Mouse (Mus musculus) megakaryocyte progenitor cell, adult 5-6 weeks (primary cell): ENCODE data around the gene Nme2. TPM values are rescaled to one million over a fixed set of nuclear protein-coding genes. Genes with fewer than 3 reads are reported as not detected.
"Not testable (repeated sequence)": the region's sequence is repeated elsewhere in the genome, so short reads cannot be mapped to it uniquely, and the experiment has no call there.

Source experiments
- ATAC-seq: replicated peaks from 2 replicates; pipeline ENCODE4 v1.8.0; 2016; ENCODE audit warnings: mild to moderate bottlenecking, moderate TSS enrichment, inconsistent platforms; ENCODE audit not compliant: poor library complexity
- total RNA-seq, 2 experiments: library from RNA; stranded (forward) in 1 of 2; stranded (reverse) in 1 of 2; fragments of 157-497, 149-512 nt in 1 of 2; fragments of 200-1000 nt in 1 of 2; gene quantifications; 2 replicates each; pipeline versions ENCODE4 v1.2.3 to v1.2.4; 2015 to 2017

Nme2 gene
- total RNA-seq, 2 experiments from 2014 or later = 275 to 573 TPM

- peak; percentile 93 for ATAC-seq
Measured at GRCm38 (mm10) chr11:93968005-93968847, 12.2 kb upstream of the Nme2 start, which contains the start of the genes Gm20390 and Nme1. TSS of gene Gm20390 (minus strand) at chr11:93968293. TSS of gene Nme1 (minus strand) at chr11:93968521.

GRCm38 (mm10) chr11:93967381-93967780, 11.3 kb upstream of the Nme2 start:
- ATAC-seq = peak; percentile 5

- no peak for ATAC-seq
Measured at GRCm38 (mm10) chr11:93965391-93965790, 9.3 kb upstream of the Nme2 start.

GRCm38 (mm10) chr11:93963013-93963412, 7.0 kb upstream of the Nme2 start:
- no peak for ATAC-seq

- ATAC-seq = no peak
Measured at GRCm38 (mm10) chr11:93961482-93961881, 5.4 kb upstream of the Nme2 start.

GRCm38 (mm10) chr11:93957746-93958145, 1.7 kb upstream of the Nme2 start:
- ATAC-seq = no peak

- no peak for ATAC-seq
Measured at GRCm38 (mm10) chr11:93957031-93957555, 1.0 kb upstream of the Nme2 start.

- peak; percentile 93 for ATAC-seq
Measured at GRCm38 (mm10) chr11:93955256-93956150, 556 bp downstream of the Nme2 start.

- ATAC-seq = peak; percentile 5; the same call in 1 of the 2 replicates
Measured at GRCm38 (mm10) chr11:93954738-93955255, 1.3 kb downstream of the Nme2 start.

GRCm38 (mm10) chr11:93952376-93952775, 3.7 kb downstream of the Nme2 start:
- ATAC-seq = no peak

GRCm38 (mm10) chr11:93950045-93950444, 6.0 kb downstream of the Nme2 start:
- ATAC-seq = no peak

- no peak for ATAC-seq
Measured at GRCm38 (mm10) chr11:93948887-93949567, 7.0 kb downstream of the Nme2 start.

GRCm38 (mm10) chr11:93944986-93945385, 11.1 kb downstream of the Nme2 start:
- no peak for ATAC-seq

GRCm38 (mm10) chr11:93940906-93941305, 15.2 kb downstream of the Nme2 start:
- ATAC-seq = peak; percentile 80

- ATAC-seq = no peak; the same call in 1 of the 2 replicates
Measured at GRCm38 (mm10) chr11:93929106-93929505, 27.0 kb downstream of the Nme2 start.

GRCm38 (mm10) chr11:93915019-93915418, 41.0 kb downstream of the Nme2 start:
- not testable (repeated sequence) for ATAC-seq

- no peak for ATAC-seq
Measured at GRCm38 (mm10) chr11:93911603-93912002, 44.5 kb downstream of the Nme2 start.

- ATAC-seq = no peak
Measured at GRCm38 (mm10) chr11:93908829-93909228, 47.2 kb downstream of the Nme2 start.

GRCm38 (mm10) chr11:93907839-93908238, 48.2 kb downstream of the Nme2 start:
- ATAC-seq = peak; percentile 42

- ATAC-seq = no peak
Measured at GRCm38 (mm10) chr11:93906834-93907233, 49.2 kb downstream of the Nme2 start.
